Mouse (Mus musculus): Measurements from ENCODE around the gene Maf. TPM values are rescaled to one million over a fixed set of nuclear protein-coding genes. Genes with fewer than 3 reads are reported as not detected.

The Maf gene
- polyA plus RNA-seq, 1 experiment from 2014 or later, result 17.0 TPM

GRCm38 (mm10) chr8:115741964-115742363 lies 34.4 kb upstream of the Maf start:
- Histone ChIP-seq H3K27ac (no peak overlapping the region), H3K9me3 (ENCODE audit: control insufficient read depth, low read length) (no peaks in the 10 kb centered on the region), H3K4me3 (replicated peaks; ENCODE audit: low read length) (no peak overlapping the region), H3K4me1 (replicated peaks; ENCODE audit: control insufficient read depth, insufficient read depth, low read length) (no peaks in the 10 kb centered on the region), H3K9ac (no peak overlapping the region), H3K36me3 (replicated peaks; ENCODE audit: control insufficient read depth, insufficient read depth) (no peaks in the 10 kb centered on the region), H3K27me3 (ENCODE audit: control insufficient read depth, insufficient read depth, low read length) (no peaks in the 10 kb centered on the region), H3K4me2 (replicated peaks) (no peak overlapping the region)
- DNase-seq (ENCODE audit: low spot score) (no peak), ATAC-seq (ENCODE audit: low FRiP score) (no peak)
- 84% methylated on average over 6 of the region's 6 CpGs for WGBS

GRCm38 (mm10) chr8:115739756-115740155 lies 32.2 kb upstream of the Maf start:
- DNase-seq (ENCODE audit: low spot score), result no peak
- ATAC-seq (ENCODE audit: low FRiP score), result no peak
- Histone ChIP-seq H3K27ac (no peak overlapping the region), H3K4me3 (replicated peaks; ENCODE audit: low read length) (no peak overlapping the region), H3K9me3 (ENCODE audit: control insufficient read depth, low read length) (no peaks in the 10 kb centered on the region), H3K4me1 (replicated peaks; ENCODE audit: control insufficient read depth, insufficient read depth, low read length) (no peaks in the 10 kb centered on the region), H3K9ac (no peak overlapping the region), H3K27me3 (ENCODE audit: control insufficient read depth, insufficient read depth, low read length) (no peaks in the 10 kb centered on the region), H3K4me2 (replicated peaks) (no peak overlapping the region), H3K36me3 (replicated peaks; ENCODE audit: control insufficient read depth, insufficient read depth) (no peaks in the 10 kb centered on the region)
- 94% methylated on average over 4 of the region's 4 CpGs for WGBS

GRCm38 (mm10) chr8:115732401-115732800 lies 24.8 kb upstream of the Maf start:
- H3K36me3 ChIP-seq (replicated peaks; ENCODE audit: control insufficient read depth, insufficient read depth), result no peaks in the 10 kb centered on the region
- H3K9ac ChIP-seq, result no peak overlapping the region
- H3K4me3 ChIP-seq (replicated peaks; ENCODE audit: low read length), result no peak overlapping the region
- no peaks in the 10 kb centered on the region for H3K4me1 ChIP-seq (replicated peaks; ENCODE audit: control insufficient read depth, insufficient read depth, low read length)
- no peak for DNase-seq (ENCODE audit: low spot score)
- ATAC-seq (ENCODE audit: low FRiP score), result no peak
- no peaks in the 10 kb centered on the region for H3K9me3 ChIP-seq (ENCODE audit: control insufficient read depth, low read length)
- no peak overlapping the region for H3K27ac ChIP-seq
- H3K4me2 ChIP-seq (replicated peaks), result no peak overlapping the region
- no peaks in the 10 kb centered on the region; the same call in 1 of the 2 replicates for H3K27me3 ChIP-seq (ENCODE audit: control insufficient read depth, insufficient read depth, low read length)
- 48% methylated on average over 6 of the region's 6 CpGs for WGBS

GRCm38 (mm10) chr8:115726807-115727206 lies 19.2 kb upstream of the Maf start:
- no peak overlapping the region for H3K4me2 ChIP-seq (replicated peaks)
- H3K9me3 ChIP-seq (ENCODE audit: control insufficient read depth, low read length), result no peaks in the 10 kb centered on the region
- no peak overlapping the region for H3K4me3 ChIP-seq (replicated peaks; ENCODE audit: low read length)
- H3K4me1 ChIP-seq (replicated peaks; ENCODE audit: control insufficient read depth, insufficient read depth, low read length), result no peaks in the 10 kb centered on the region
- ATAC-seq (ENCODE audit: low FRiP score) (no peak), DNase-seq (ENCODE audit: low spot score) (no peak)
- H3K27me3 ChIP-seq (ENCODE audit: control insufficient read depth, insufficient read depth, low read length), result no peaks in the 10 kb centered on the region; the same call in 1 of the 2 replicates
- no peak overlapping the region for H3K27ac ChIP-seq
- no peaks in the 10 kb centered on the region for H3K36me3 ChIP-seq (replicated peaks; ENCODE audit: control insufficient read depth, insufficient read depth)
- H3K9ac ChIP-seq, result no peak overlapping the region
- WGBS, result 93% methylated on average over 3 of the region's 3 CpGs

GRCm38 (mm10) chr8:115726231-115726630 lies 18.6 kb upstream of the Maf start:
- Histone ChIP-seq H3K9me3 (ENCODE audit: control insufficient read depth, low read length) (no peaks in the 10 kb centered on the region), H3K9ac (no peak overlapping the region), H3K4me2 (replicated peaks) (no peak overlapping the region), H3K27me3 (ENCODE audit: control insufficient read depth, insufficient read depth, low read length) (no peaks in the 10 kb centered on the region; the same call in 1 of the 2 replicates), H3K4me1 (replicated peaks; ENCODE audit: control insufficient read depth, insufficient read depth, low read length) (no peaks in the 10 kb centered on the region), H3K4me3 (replicated peaks; ENCODE audit: low read length) (no peak overlapping the region), H3K36me3 (replicated peaks; ENCODE audit: control insufficient read depth, insufficient read depth) (no peaks in the 10 kb centered on the region), H3K27ac (no peak overlapping the region)
- ATAC-seq (ENCODE audit: low FRiP score), result no peak
- DNase-seq (ENCODE audit: low spot score), result no peak
- 88% methylated on average over 4 of the region's 4 CpGs for WGBS

- DNase-seq (ENCODE audit: low spot score) (no peak), ATAC-seq (ENCODE audit: low FRiP score) (no peak)
- H3K27me3 ChIP-seq (ENCODE audit: control insufficient read depth, insufficient read depth, low read length), result peaks cover 4% of the 10 kb centered on the region; the same call in 1 of the 2 replicates
- H3K27ac ChIP-seq, result no peak overlapping the region
- H3K36me3 ChIP-seq (replicated peaks; ENCODE audit: control insufficient read depth, insufficient read depth), result no peaks in the 10 kb centered on the region
- no peak overlapping the region for H3K4me2 ChIP-seq (replicated peaks)
- no peak overlapping the region for H3K4me3 ChIP-seq (replicated peaks; ENCODE audit: low read length)
- H3K4me1 ChIP-seq (replicated peaks; ENCODE audit: control insufficient read depth, insufficient read depth, low read length), result no peaks in the 10 kb centered on the region
- H3K9ac ChIP-seq, result no peak overlapping the region
- H3K9me3 ChIP-seq (ENCODE audit: control insufficient read depth, low read length), result no peaks in the 10 kb centered on the region
- 86% methylated on average over 7 of the region's 7 CpGs for WGBS
Observed at GRCm38 (mm10) chr8:115719126-115719525, 11.5 kb upstream of the Maf start.

GRCm38 (mm10) chr8:115718621-115719020 lies 11.0 kb upstream of the Maf start:
- ATAC-seq (ENCODE audit: low FRiP score) (no peak), DNase-seq (ENCODE audit: low spot score) (no peak)
- no peak overlapping the region for H3K4me2 ChIP-seq (replicated peaks)
- H3K4me1 ChIP-seq (replicated peaks; ENCODE audit: control insufficient read depth, insufficient read depth, low read length), result no peaks in the 10 kb centered on the region
- no peak overlapping the region for H3K4me3 ChIP-seq (replicated peaks; ENCODE audit: low read length)
- H3K27me3 ChIP-seq (ENCODE audit: control insufficient read depth, insufficient read depth, low read length), result peaks cover 9% of the 10 kb centered on the region; the same call in 1 of the 2 replicates
- no peaks in the 10 kb centered on the region for H3K9me3 ChIP-seq (ENCODE audit: control insufficient read depth, low read length)
- 92% methylated on average over 6 of the region's 6 CpGs for WGBS
- no peak overlapping the region for H3K9ac ChIP-seq
- H3K36me3 ChIP-seq (replicated peaks; ENCODE audit: control insufficient read depth, insufficient read depth), result no peaks in the 10 kb centered on the region
- no peak overlapping the region for H3K27ac ChIP-seq

GRCm38 (mm10) chr8:115715262-115715661 lies 7.7 kb upstream of the Maf start:
- Histone ChIP-seq H3K27ac (no peak overlapping the region), H3K4me3 (replicated peaks; ENCODE audit: low read length) (no peak overlapping the region), H3K36me3 (replicated peaks; ENCODE audit: control insufficient read depth, insufficient read depth) (no peaks in the 10 kb centered on the region), H3K27me3 (ENCODE audit: control insufficient read depth, insufficient read depth, low read length) (peaks cover 16% of the 10 kb centered on the region), H3K9me3 (ENCODE audit: control insufficient read depth, low read length) (no peaks in the 10 kb centered on the region), H3K4me2 (replicated peaks) (no peak overlapping the region), H3K4me1 (replicated peaks; ENCODE audit: control insufficient read depth, insufficient read depth, low read length) (peaks cover 5% of the 10 kb centered on the region; the same call in 1 of the 2 replicates), H3K9ac (no peak overlapping the region)
- ATAC-seq (ENCODE audit: low FRiP score) (no peak), DNase-seq (ENCODE audit: low spot score) (no peak)
- 76% methylated on average over 4 of the region's 4 CpGs for WGBS

GRCm38 (mm10) chr8:115711106-115711505 lies 3.5 kb upstream of the Maf start:
- H3K9ac ChIP-seq, result no peak overlapping the region
- H3K4me1 ChIP-seq (replicated peaks; ENCODE audit: control insufficient read depth, insufficient read depth, low read length), result peaks cover 15% of the 10 kb centered on the region; the same call in 1 of the 2 replicates
- no peak for DNase-seq (ENCODE audit: low spot score)
- H3K4me2 ChIP-seq (replicated peaks), result no peak overlapping the region
- H3K36me3 ChIP-seq (replicated peaks; ENCODE audit: control insufficient read depth, insufficient read depth), result no peaks in the 10 kb centered on the region
- peaks cover 20% of the 10 kb centered on the region for H3K27me3 ChIP-seq (ENCODE audit: control insufficient read depth, insufficient read depth, low read length)
- 67% methylated on average over 11 of the region's 11 CpGs for WGBS
- H3K4me3 ChIP-seq (replicated peaks; ENCODE audit: low read length), result no peak overlapping the region
- no peak for ATAC-seq (ENCODE audit: low FRiP score)
- H3K27ac ChIP-seq, result no peak overlapping the region
- no peaks in the 10 kb centered on the region for H3K9me3 ChIP-seq (ENCODE audit: control insufficient read depth, low read length)

- Histone ChIP-seq H3K27ac (no peak overlapping the region), H3K9me3 (ENCODE audit: control insufficient read depth, low read length) (no peaks in the 10 kb centered on the region), H3K27me3 (ENCODE audit: control insufficient read depth, insufficient read depth, low read length) (peaks cover 20% of the 10 kb centered on the region), H3K4me1 (replicated peaks; ENCODE audit: control insufficient read depth, insufficient read depth, low read length) (peaks cover 15% of the 10 kb centered on the region; the same call in 1 of the 2 replicates), H3K4me3 (replicated peaks; ENCODE audit: low read length) (no peak overlapping the region), H3K4me2 (replicated peaks) (no peak overlapping the region), H3K9ac (no peak overlapping the region), H3K36me3 (replicated peaks; ENCODE audit: control insufficient read depth, insufficient read depth) (no peaks in the 10 kb centered on the region)
- 69% methylated on average over 8 of the region's 8 CpGs for WGBS
- no peak for ATAC-seq (ENCODE audit: low FRiP score)
- DNase-seq (ENCODE audit: low spot score), result no peak
Observed at GRCm38 (mm10) chr8:115709931-115710330, 2.3 kb upstream of the Maf start.
